Mouse (Mus musculus) myocyte (in vitro differentiated cells): ENCODE results near the gene Asb10. TPM values are rescaled to one million over a fixed set of nuclear protein-coding genes. Genes with fewer than 3 reads are reported as not detected.
"Not testable (repeated sequence)": the region's sequence is repeated elsewhere in the genome, so short reads cannot be mapped to it uniquely, and the experiment has no call there.

Experiments
- H3K27me3 ChIP-seq: one replicate; pipeline ENCODE4 v1.6.1; 2011; ENCODE audit not compliant: control insufficient read depth, insufficient read depth, insufficient read length
- H3K36me3 ChIP-seq: one replicate; pipeline ENCODE4 v1.6.1; 2011; ENCODE audit not compliant: control insufficient read depth, insufficient read depth
- H3K4me2 ChIP-seq: one replicate; pipeline ENCODE4 v1.6.1; 2011; ENCODE audit warnings: low read depth, control low read depth
- H3K4me3 ChIP-seq: one replicate; pipeline ENCODE4 v1.5.1; 2011; ENCODE audit warnings: mild to moderate bottlenecking, control low read depth, moderate library complexity
- H3K79me2 ChIP-seq: one replicate; pipeline ENCODE4 v1.6.1; 2011; ENCODE audit not compliant: control insufficient read depth, insufficient read depth
- H3ac ChIP-seq: one replicate; pipeline ENCODE4 v1.6.1; 2011; ENCODE audit not compliant: control insufficient read depth, insufficient read length
- CEBPB ChIP-seq: IDR thresholded peaks from 2 replicates; pipeline ENCODE4 v1.6.1; 2011; ENCODE audit warnings: mild to moderate bottlenecking, moderate library complexity; ENCODE audit not compliant: poor library complexity, insufficient read depth, severe bottlenecking
- E2F4 ChIP-seq: IDR thresholded peaks from one replicate; pipeline ENCODE4 v1.6.1; 2011; ENCODE audit warnings: mild to moderate bottlenecking, control low read depth, moderate library complexity; ENCODE audit not compliant: insufficient read depth
- MAX ChIP-seq: IDR thresholded peaks from one replicate; pipeline ENCODE4 v1.6.1; 2011; ENCODE audit warnings: low read depth, mild to moderate bottlenecking, control low read depth
- MYOD1 ChIP-seq, 3 experiments: IDR thresholded peaks; one replicate each; pipeline ENCODE4 v1.6.1; 2011; ENCODE audit warnings: control low read depth in 2 of 3, low read depth in 2 of 3, mild to moderate bottlenecking in 2 of 3, moderate library complexity in 1 of 3; ENCODE audit not compliant: insufficient read length in 2 of 3, control insufficient read depth in 1 of 3
- MYOG ChIP-seq, 3 experiments: IDR thresholded peaks; one replicate each; pipeline ENCODE4 v1.6.1; 2011; ENCODE audit warnings: control low read depth in 2 of 3, low read depth in 2 of 3, mild to moderate bottlenecking in 2 of 3; ENCODE audit not compliant: insufficient read length in 2 of 3, control insufficient read depth in 1 of 3, insufficient read depth in 1 of 3
- POLR2A ChIP-seq: IDR thresholded peaks from one replicate; pipeline ENCODE4 v1.6.1; 2011; ENCODE audit warnings: low read depth, mild to moderate bottlenecking, control low read depth, moderate library complexity; ENCODE audit not compliant: insufficient read length
- POLR2AphosphoS2 ChIP-seq: IDR thresholded peaks from one replicate; pipeline ENCODE4 v1.6.1; 2011; ENCODE audit warnings: low read depth, control low read depth; ENCODE audit not compliant: insufficient read length
- REST ChIP-seq: IDR thresholded peaks from one replicate; pipeline ENCODE4 v1.6.1; 2011; ENCODE audit warnings: mild to moderate bottlenecking, control low read depth, moderate library complexity; ENCODE audit not compliant: insufficient read depth, insufficient read length
- SRF ChIP-seq: IDR thresholded peaks from one replicate; pipeline ENCODE4 v1.6.1; 2011; ENCODE audit warnings: low read depth; ENCODE audit not compliant: control insufficient read depth, insufficient read length
- TCF12 ChIP-seq: IDR thresholded peaks from one replicate; pipeline ENCODE4 v1.6.1; 2011; ENCODE audit warnings: mild to moderate bottlenecking, control low read depth; ENCODE audit not compliant: poor library complexity, insufficient read depth, severe bottlenecking
- TCF3 ChIP-seq: IDR thresholded peaks from one replicate; pipeline ENCODE4 v1.6.1; 2011; ENCODE audit warnings: low read depth, control low read depth; ENCODE audit not compliant: insufficient read length
- USF1 ChIP-seq: IDR thresholded peaks from one replicate; pipeline ENCODE4 v1.6.1; 2011; ENCODE audit warnings: low read depth, mild to moderate bottlenecking, control low read depth, moderate library complexity
- polyA plus RNA-seq: library from polyadenylated mRNA; unstranded; fragments of >200 nt; fragmentation: generic; extraction: Trizol; gene quantifications from one replicate; pipeline ENCODE4 v1.2.1, GENCODE M21; 2012; ENCODE audit warnings: missing spikeins

The Asb10 gene
- polyA plus RNA-seq, 1 experiment, result 0.77 TPM

DNA sequence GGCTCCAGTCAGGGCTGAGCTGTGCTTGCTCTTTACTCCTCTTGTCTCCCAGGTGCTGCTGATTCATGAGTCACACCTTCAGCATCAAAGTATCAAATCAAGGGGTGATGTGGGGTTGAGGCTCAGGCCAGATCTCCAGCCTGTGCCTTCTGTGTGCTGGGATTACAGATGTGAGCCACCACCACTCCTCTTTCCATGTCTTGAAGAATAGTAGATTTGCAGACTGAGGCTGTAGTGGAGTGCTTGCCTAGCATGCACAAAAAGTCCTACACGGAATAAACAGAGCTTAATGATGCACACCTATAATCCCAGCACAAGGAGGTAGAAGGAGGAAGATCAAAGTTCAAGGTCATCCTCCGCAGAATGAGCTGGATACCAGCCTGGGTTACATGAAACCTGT, 15.9 kb upstream of the Asb10 start, which contains the start of gene 4931409K22Rik:
TSS of gene 4931409K22Rik (minus strand) at position 101 of the 400 bp plus-strand sequence.
- no peaks in the 10 kb centered on the region for H3K36me3 ChIP-seq
- peaks cover 35% of the 10 kb centered on the region for H3K27me3 ChIP-seq
- no peak within 1 kb of the TSS for H3K4me3 ChIP-seq
- no peaks in the 10 kb centered on the region for H3K79me2 ChIP-seq
- H3ac ChIP-seq, result no peak within 1 kb of the TSS
- TF ChIP-seq MYOD1 (IDR thresholded peaks at IDR 0.05; ENCODE audit: control insufficient read depth in 1 of 3, insufficient read length in 2 of 3, low read depth in 2 of 3), result no peak
- no peak for TF ChIP-seq POLR2A
- TF ChIP-seq REST, result no peak
- no peak for TF ChIP-seq MYOG (IDR thresholded peaks at IDR 0.05; ENCODE audit: control insufficient read depth in 1 of 3, insufficient read depth in 1 of 3, insufficient read length in 2 of 3, low read depth in 2 of 3)
- no peak for TF ChIP-seq POLR2AphosphoS2
- TF ChIP-seq TCF3, result no peak
- TF ChIP-seq USF1, result no peak
- TF ChIP-seq MAX, result no peak
- no peak within 1 kb of the TSS for H3K4me2 ChIP-seq

GRCm38 (mm10) chr5:24555335-24555734, 14.6 kb upstream of the Asb10 start:
- H3K27me3 ChIP-seq, result peaks cover 49% of the 10 kb centered on the region
- not testable (repeated sequence) for H3K36me3 ChIP-seq, H3K4me3 ChIP-seq

DNA sequence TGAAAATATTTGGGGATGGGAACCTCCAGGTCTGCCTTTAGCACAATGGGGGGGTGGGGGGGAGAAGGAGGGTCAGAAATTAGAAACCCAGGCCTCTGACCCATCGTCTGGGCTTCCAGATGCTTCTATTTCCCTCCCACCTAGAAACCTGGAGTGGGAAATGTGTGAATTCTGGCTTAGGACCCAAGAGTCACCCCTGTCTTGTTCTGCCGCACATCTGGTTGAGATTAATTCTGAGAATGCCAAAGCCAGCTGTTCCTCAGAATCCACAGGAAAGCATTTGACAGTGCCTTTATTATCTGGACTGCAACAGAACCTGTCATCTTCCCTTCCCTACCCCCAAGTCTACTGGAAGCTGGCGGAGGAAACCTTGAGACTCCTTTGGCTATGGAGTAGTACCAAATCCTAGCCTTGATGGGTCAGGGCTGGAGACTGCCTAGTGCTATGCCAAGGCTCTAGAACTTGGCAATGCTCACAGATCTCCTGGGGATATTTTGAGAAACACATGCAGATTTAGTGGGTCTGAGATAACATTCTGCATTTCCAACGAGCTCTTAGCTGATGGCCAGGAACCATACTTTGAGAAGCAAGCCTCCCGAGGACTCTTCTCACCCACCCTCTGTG, 13.0 kb upstream of the Asb10 start:
- Histone ChIP-seq H3K4me3 (no peak overlapping the region), H3K36me3 (no peaks in the 10 kb centered on the region), H3K79me2 (no peaks in the 10 kb centered on the region), H3K4me2 (no peak overlapping the region), H3K27me3 (peaks cover 65% of the 10 kb centered on the region), H3ac (no peak overlapping the region)
- TF ChIP-seq USF1 (no peak), E2F4 (no peak), POLR2A (no peak), TCF3 (no peak), TCF12 (no peak), POLR2AphosphoS2 (no peak), REST (no peak), SRF (no peak), MYOG (IDR thresholded peaks at IDR 0.05; ENCODE audit: control insufficient read depth in 1 of 3, insufficient read depth in 1 of 3, insufficient read length in 2 of 3, low read depth in 2 of 3) (no peak), CEBPB (no peak), MYOD1 (IDR thresholded peaks at IDR 0.05; ENCODE audit: control insufficient read depth in 1 of 3, insufficient read length in 2 of 3, low read depth in 2 of 3) (no peak), MAX (no peak)

More at GRCm38 (mm10) chr5:24555335-24555734, 14.6 kb upstream of the Asb10 start:
- H3K79me2 ChIP-seq, H3K4me2 ChIP-seq, H3ac ChIP-seq: not testable (repeated sequence)

- no peaks in the 10 kb centered on the region for H3K36me3 ChIP-seq
- peaks cover 70% of the 10 kb centered on the region for H3K27me3 ChIP-seq
- H3ac ChIP-seq, result no peak overlapping the region
- no peak overlapping the region for H3K4me2 ChIP-seq
- no peak overlapping the region for H3K4me3 ChIP-seq
- H3K79me2 ChIP-seq, result no peaks in the 10 kb centered on the region
- no peak for TF ChIP-seq SRF
- no peak for TF ChIP-seq TCF12
- TF ChIP-seq POLR2AphosphoS2, result no peak
- no peak for TF ChIP-seq TCF3
- TF ChIP-seq MAX, result no peak
- TF ChIP-seq E2F4, result no peak
- no peak for TF ChIP-seq USF1
- TF ChIP-seq POLR2A, result no peak
- no peak for TF ChIP-seq MYOD1 (IDR thresholded peaks at IDR 0.05; ENCODE audit: control insufficient read depth in 1 of 3, insufficient read length in 2 of 3, low read depth in 2 of 3)
- TF ChIP-seq CEBPB, result no peak
- no peak for TF ChIP-seq REST
- no peak for TF ChIP-seq MYOG (IDR thresholded peaks at IDR 0.05; ENCODE audit: control insufficient read depth in 1 of 3, insufficient read depth in 1 of 3, insufficient read length in 2 of 3, low read depth in 2 of 3)
Observed at GRCm38 (mm10) chr5:24551317-24551688, 10.5 kb upstream of the Asb10 start.

DNA sequence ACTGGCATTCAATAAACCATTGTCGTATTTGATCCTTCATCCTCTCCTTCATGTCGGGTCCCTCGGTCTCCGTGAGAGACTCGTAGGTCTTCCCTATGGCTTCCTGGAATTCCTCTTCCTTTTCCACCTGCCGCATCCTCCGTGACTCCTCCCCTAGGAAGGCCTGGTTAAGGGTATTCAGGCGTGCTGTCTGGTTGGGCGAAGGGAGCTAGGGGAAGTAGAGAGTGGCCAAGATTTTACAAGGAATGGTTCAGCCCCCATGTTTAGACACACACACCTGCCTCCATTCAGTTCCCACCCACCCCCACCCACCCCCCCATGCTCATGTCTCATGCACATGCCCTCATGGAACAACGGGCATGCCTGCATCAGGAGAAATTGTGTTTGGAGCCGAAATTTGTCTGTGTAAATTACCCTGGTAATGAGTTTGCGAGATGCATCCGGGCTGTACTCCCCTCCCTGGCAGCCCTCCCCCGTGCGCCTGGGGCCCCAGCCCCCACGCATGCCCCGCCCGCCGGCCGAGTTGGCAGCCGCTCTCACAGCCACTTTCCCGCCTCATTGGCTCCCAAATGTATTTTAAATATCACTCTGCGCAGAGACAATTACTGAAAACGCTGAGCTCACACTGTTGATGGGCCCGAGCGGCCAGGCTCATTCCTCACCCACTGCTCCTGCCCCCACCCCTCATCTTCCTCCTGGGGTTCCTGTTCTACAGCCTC, 10.0 kb upstream of the Asb10 start:
- Histone ChIP-seq H3K4me3 (no peak overlapping the region), H3K79me2 (no peaks in the 10 kb centered on the region), H3ac (no peak overlapping the region), H3K27me3 (peaks cover 70% of the 10 kb centered on the region), H3K4me2 (no peak overlapping the region), H3K36me3 (no peaks in the 10 kb centered on the region)
- no peak for TF ChIP-seq REST
- no peak for TF ChIP-seq TCF3
- no peak for TF ChIP-seq POLR2A
- no peak for TF ChIP-seq CEBPB
- no peak for TF ChIP-seq E2F4
- no peak for TF ChIP-seq USF1
- TF ChIP-seq TCF12, result no peak
- no peak for TF ChIP-seq MYOD1 (IDR thresholded peaks at IDR 0.05; ENCODE audit: control insufficient read depth in 1 of 3, insufficient read length in 2 of 3, low read depth in 2 of 3)
- TF ChIP-seq MAX, result no peak
- no peak for TF ChIP-seq SRF
